Mouse (Mus musculus): ENCODE data around the gene Gm10837. TPM values are rescaled to one million over a fixed set of nuclear protein-coding genes. Genes with fewer than 3 reads are reported as not detected.

The Gm10837 gene
- polyA plus RNA-seq, 1 experiment from 2014 or later, result 0.14 TPM

- Histone ChIP-seq H3K27ac (replicated peaks; ENCODE audit: low read depth, low read length) (peak within 1 kb of the TSS; percentile 70; the same call in 1 of the 2 replicates), H3K36me3 (ENCODE audit: control insufficient read depth, insufficient read depth, low read length) (no peaks in the 10 kb centered on the region), H3K27me3 (replicated peaks; ENCODE audit: control insufficient read depth, insufficient read depth, low read length) (peaks cover 96% of the 10 kb centered on the region), H3K4me2 (ENCODE audit: low read depth, low read length) (peak within 1 kb of the TSS; percentile 68), H3K4me1 (ENCODE audit: control insufficient read depth, insufficient read depth, low read length) (peaks cover 12% of the 10 kb centered on the region), H3K9ac (ENCODE audit: low read depth, low read length) (peak within 1 kb of the TSS; percentile 63), H3K4me3 (ENCODE audit: low read depth, low read length) (peak within 1 kb of the TSS; percentile 49), H3K9me3 (ENCODE audit: control insufficient read depth, low read length) (no peaks in the 10 kb centered on the region)
- DNase-seq (ENCODE audit: low spot score) (peak; percentile 47), ATAC-seq (ENCODE audit: low read depth) (peak; percentile 62)
- 1% methylated on average over 15 of the region's 73 CpGs for WGBS
These were observed 15.4 kb upstream of the Gm10837 start, which contains the start of gene Zic2 for GRCm38 (mm10) chr14:122474891-122475556. Gene Zic2 (plus strand): TSS chr14:122475435.

- Histone ChIP-seq H3K27me3 (replicated peaks; ENCODE audit: control insufficient read depth, insufficient read depth, low read length) (peaks cover 95% of the 10 kb centered on the region), H3K4me3 (ENCODE audit: low read depth, low read length) (peak overlapping the region; percentile 49), H3K27ac (replicated peaks; ENCODE audit: low read depth, low read length) (peak overlapping the region; percentile 70; the same call in 1 of the 2 replicates), H3K9me3 (ENCODE audit: control insufficient read depth, low read length) (no peaks in the 10 kb centered on the region), H3K4me1 (ENCODE audit: control insufficient read depth, insufficient read depth, low read length) (peaks cover 12% of the 10 kb centered on the region), H3K9ac (ENCODE audit: low read depth, low read length) (peak overlapping the region; percentile 63), H3K36me3 (ENCODE audit: control insufficient read depth, insufficient read depth, low read length) (no peaks in the 10 kb centered on the region), H3K4me2 (ENCODE audit: low read depth, low read length) (peak overlapping the region; percentile 68)
- DNase-seq (ENCODE audit: low spot score), result no peak
- ATAC-seq (ENCODE audit: low read depth), result 0 out of 2 replicates have a peak, but pooled peaks have one; percentile 4
- WGBS, result 1% methylated on average over 29 of the region's 65 CpGs
These were observed 14.8 kb upstream of the Gm10837 start for GRCm38 (mm10) chr14:122475557-122476040.

- WGBS, result under 1% methylated on average over 46 of the region's 62 CpGs
These were observed 14.2 kb upstream of the Gm10837 start for GRCm38 (mm10) chr14:122476041-122476821.

GRCm38 (mm10) chr14:122476822-122477215, 13.6 kb upstream of the Gm10837 start:
- peak overlapping the region; percentile 49 for H3K4me3 ChIP-seq (ENCODE audit: low read depth, low read length)
- H3K9me3 ChIP-seq (ENCODE audit: control insufficient read depth, low read length), result no peaks in the 10 kb centered on the region
- ATAC-seq (ENCODE audit: low read depth), result no peak
- peaks cover 95% of the 10 kb centered on the region for H3K27me3 ChIP-seq (replicated peaks; ENCODE audit: control insufficient read depth, insufficient read depth, low read length)
- under 1% methylated on average over 18 of the region's 18 CpGs for WGBS
- no peak for DNase-seq (ENCODE audit: low spot score)
- H3K4me2 ChIP-seq (ENCODE audit: low read depth, low read length), result 0 out of 2 replicates have a peak overlapping the region, but pooled peaks have one; percentile 68
- H3K27ac ChIP-seq (replicated peaks; ENCODE audit: low read depth, low read length), result no peak overlapping the region; the same call in 1 of the 2 replicates
- peak overlapping the region; percentile 63 for H3K9ac ChIP-seq (ENCODE audit: low read depth, low read length)
- peaks cover 12% of the 10 kb centered on the region for H3K4me1 ChIP-seq (ENCODE audit: control insufficient read depth, insufficient read depth, low read length)
- H3K36me3 ChIP-seq (ENCODE audit: control insufficient read depth, insufficient read depth, low read length), result no peaks in the 10 kb centered on the region

More at GRCm38 (mm10) chr14:122476041-122476821, 14.2 kb upstream of the Gm10837 start:
- Histone ChIP-seq H3K4me1 (ENCODE audit: control insufficient read depth, insufficient read depth, low read length) (peaks cover 12% of the 10 kb centered on the region), H3K27me3 (replicated peaks; ENCODE audit: control insufficient read depth, insufficient read depth, low read length) (peaks cover 95% of the 10 kb centered on the region), H3K4me2 (ENCODE audit: low read depth, low read length) (peak overlapping the region; percentile 68), H3K9me3 (ENCODE audit: control insufficient read depth, low read length) (no peaks in the 10 kb centered on the region), H3K27ac (replicated peaks; ENCODE audit: low read depth, low read length) (peak overlapping the region; percentile 70; the same call in 1 of the 2 replicates), H3K36me3 (ENCODE audit: control insufficient read depth, insufficient read depth, low read length) (no peaks in the 10 kb centered on the region), H3K4me3 (ENCODE audit: low read depth, low read length) (peak overlapping the region; percentile 49), H3K9ac (ENCODE audit: low read depth, low read length) (peak overlapping the region; percentile 63)
- DNase-seq (ENCODE audit: low spot score), result no peak
- no peak; the same call in 1 of the 2 replicates for ATAC-seq (ENCODE audit: low read depth)

GRCm38 (mm10) chr14:122477261-122477671, 13.1 kb upstream of the Gm10837 start:
- H3K9ac ChIP-seq (ENCODE audit: low read depth, low read length), result peak overlapping the region; percentile 63; the same call in 1 of the 2 replicates
- ATAC-seq (ENCODE audit: low read depth) (no peak), DNase-seq (ENCODE audit: low spot score) (no peak)
- H3K4me1 ChIP-seq (ENCODE audit: control insufficient read depth, insufficient read depth, low read length), result peaks cover 12% of the 10 kb centered on the region
- H3K27ac ChIP-seq (replicated peaks; ENCODE audit: low read depth, low read length), result no peak overlapping the region; the same call in 1 of the 2 replicates
- H3K9me3 ChIP-seq (ENCODE audit: control insufficient read depth, low read length), result no peaks in the 10 kb centered on the region
- under 1% methylated on average over 20 of the region's 20 CpGs for WGBS
- H3K36me3 ChIP-seq (ENCODE audit: control insufficient read depth, insufficient read depth, low read length), result no peaks in the 10 kb centered on the region
- peaks cover 97% of the 10 kb centered on the region for H3K27me3 ChIP-seq (replicated peaks; ENCODE audit: control insufficient read depth, insufficient read depth, low read length)
- H3K4me2 ChIP-seq (ENCODE audit: low read depth, low read length), result no peak overlapping the region; the same call in 1 of the 2 replicates
- H3K4me3 ChIP-seq (ENCODE audit: low read depth, low read length), result peak overlapping the region; percentile 49; the same call in 1 of the 2 replicates

GRCm38 (mm10) chr14:122477971-122478573, 12.3 kb upstream of the Gm10837 start:
- no peak overlapping the region; the same call in 1 of the 2 replicates for H3K27ac ChIP-seq (replicated peaks; ENCODE audit: low read depth, low read length)
- H3K9ac ChIP-seq (ENCODE audit: low read depth, low read length), result peak overlapping the region; percentile 57; the same call in 1 of the 2 replicates
- no peaks in the 10 kb centered on the region for H3K36me3 ChIP-seq (ENCODE audit: control insufficient read depth, insufficient read depth, low read length)
- peaks cover 12% of the 10 kb centered on the region for H3K4me1 ChIP-seq (ENCODE audit: control insufficient read depth, insufficient read depth, low read length)
- H3K9me3 ChIP-seq (ENCODE audit: control insufficient read depth, low read length), result no peaks in the 10 kb centered on the region
- DNase-seq (ENCODE audit: low spot score) (no peak), ATAC-seq (ENCODE audit: low read depth) (no peak)
- peaks cover 97% of the 10 kb centered on the region for H3K27me3 ChIP-seq (replicated peaks; ENCODE audit: control insufficient read depth, insufficient read depth, low read length)
- peak overlapping the region; percentile 49; the same call in 1 of the 2 replicates for H3K4me3 ChIP-seq (ENCODE audit: low read depth, low read length)
- whole genome bisulfite sequencing, result 2% methylated on average over 9 of the region's 9 CpGs
- H3K4me2 ChIP-seq (ENCODE audit: low read depth, low read length), result peak overlapping the region; percentile 37; the same call in 1 of the 2 replicates

GRCm38 (mm10) chr14:122478574-122479011, 11.8 kb upstream of the Gm10837 start:
- Histone ChIP-seq H3K36me3 (ENCODE audit: control insufficient read depth, insufficient read depth, low read length) (no peaks in the 10 kb centered on the region), H3K9me3 (ENCODE audit: control insufficient read depth, low read length) (no peaks in the 10 kb centered on the region), H3K9ac (ENCODE audit: low read depth, low read length) (peak overlapping the region; percentile 57; the same call in 1 of the 2 replicates), H3K4me1 (ENCODE audit: control insufficient read depth, insufficient read depth, low read length) (peaks cover 12% of the 10 kb centered on the region), H3K4me2 (ENCODE audit: low read depth, low read length) (peak overlapping the region; percentile 37; the same call in 1 of the 2 replicates), H3K27me3 (replicated peaks; ENCODE audit: control insufficient read depth, insufficient read depth, low read length) (peaks cover 97% of the 10 kb centered on the region), H3K4me3 (ENCODE audit: low read depth, low read length) (peak overlapping the region; percentile 49), H3K27ac (replicated peaks; ENCODE audit: low read depth, low read length) (no peak overlapping the region)
- WGBS, result 0% methylated on average over 15 of the region's 22 CpGs
- ATAC-seq (ENCODE audit: low read depth) (no peak), DNase-seq (ENCODE audit: low spot score) (no peak)

All from embryonic facial prominence, embryonic 14.5 days (tissue).